Mouse (Mus musculus) kidney, adult 2 months (tissue): ENCODE results near the gene Psrc1.

ENCODE experiments used
- CTCF ChIP-seq: fragments of 200-500 bp; conservative IDR thresholded peaks from 2 replicates; pipeline ENCODE4 v1.5.1; 2011; ENCODE audit warnings: low read depth, mild to moderate bottlenecking, control low read depth, low read length, moderate library complexity, mixed read lengths; ENCODE audit not compliant: insufficient read depth, insufficient read length
- POLR2A ChIP-seq: fragments of 200-500 bp; IDR thresholded peaks from one replicate; pipeline ENCODE4 v1.6.1; 2011; ENCODE audit warnings: low read depth, low read length, control low read depth

- TF ChIP-seq POLR2A (no peak), CTCF (no peak)
Observed at GRCm38 (mm10) chr3:108433188-108433880, 49.7 kb downstream of the Psrc1 start.
